Mouse (Mus musculus): ENCODE results near the gene Nudcd3.

Gene Nudcd3

GRCm38 (mm10) chr11:6123605-6124120, 76.6 kb downstream of the Nudcd3 start:
- DNase-seq (ENCODE audit: low read depth, low spot score), result peak; percentile 89

DNA sequence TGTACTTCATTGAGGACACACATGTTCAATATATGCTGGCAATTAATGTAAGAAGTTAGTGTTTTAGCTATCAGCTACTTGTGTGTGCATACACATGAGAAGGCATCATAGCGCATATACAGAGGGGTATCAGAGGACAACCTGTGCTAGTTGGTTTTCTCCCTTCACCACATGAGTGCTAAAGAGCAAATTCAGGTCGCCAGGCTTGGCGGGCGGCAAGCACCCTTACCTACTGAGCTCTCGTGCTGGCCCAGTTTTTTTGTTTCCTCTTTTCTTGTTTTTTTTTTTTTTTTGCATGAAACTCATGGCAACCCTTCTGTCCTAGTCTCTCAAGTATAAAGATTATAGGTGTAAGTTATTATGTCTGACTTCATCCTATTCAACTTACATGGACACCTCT, 77.6 kb downstream of the Nudcd3 start:
- no peak for DNase-seq (ENCODE audit: low read depth, low spot score)

GRCm38 (mm10) chr11:6120596-6120995, 79.6 kb downstream of the Nudcd3 start:
- DNase-seq (ENCODE audit: low read depth, low spot score), result no peak

DNA sequence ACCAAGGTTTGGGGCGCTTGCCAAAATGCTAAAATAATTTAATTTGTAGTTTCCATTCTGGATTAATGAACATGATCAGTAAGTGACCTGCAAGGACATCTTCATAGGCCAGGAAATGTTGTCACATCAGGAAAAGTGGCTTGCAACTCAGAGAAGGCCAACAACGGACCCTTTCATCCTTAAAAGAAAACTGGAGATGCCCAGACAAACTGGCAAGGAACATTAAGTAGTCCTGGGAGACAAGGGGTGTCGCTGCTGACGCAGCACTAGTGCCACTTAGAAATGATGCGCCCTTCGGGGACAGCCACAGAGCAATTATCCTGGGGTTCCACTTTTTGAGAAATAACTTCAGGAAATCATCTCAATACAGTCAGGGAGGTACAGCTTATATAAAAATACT, 80.2 kb downstream of the Nudcd3 start:
- DNase-seq (ENCODE audit: low read depth, low spot score), result no peak

GRCm38 (mm10) chr11:6119312-6119711, 80.9 kb downstream of the Nudcd3 start:
- DNase-seq (ENCODE audit: low read depth, low spot score), result no peak

DNA sequence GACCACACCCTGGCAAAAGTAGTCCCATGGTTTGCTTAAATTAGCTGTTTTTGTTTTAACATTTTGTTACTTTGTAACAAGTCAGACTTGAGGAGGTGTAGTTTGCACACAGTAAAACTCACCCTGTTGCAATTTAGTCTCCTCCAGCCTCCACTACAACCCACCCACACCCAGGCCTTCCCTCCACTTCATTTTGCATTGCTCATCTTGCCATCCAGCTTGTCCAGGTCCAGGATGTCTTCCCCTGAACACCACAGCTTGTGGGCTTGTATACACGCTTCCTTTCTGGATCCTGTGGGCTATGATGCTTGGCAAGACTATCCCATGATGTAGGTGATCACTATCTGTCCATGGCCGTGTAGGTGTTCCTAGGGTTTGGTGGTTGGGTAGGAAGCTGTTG, 82.3 kb downstream of the Nudcd3 start:
- no peak for DNase-seq (ENCODE audit: low read depth, low spot score)

DNA sequence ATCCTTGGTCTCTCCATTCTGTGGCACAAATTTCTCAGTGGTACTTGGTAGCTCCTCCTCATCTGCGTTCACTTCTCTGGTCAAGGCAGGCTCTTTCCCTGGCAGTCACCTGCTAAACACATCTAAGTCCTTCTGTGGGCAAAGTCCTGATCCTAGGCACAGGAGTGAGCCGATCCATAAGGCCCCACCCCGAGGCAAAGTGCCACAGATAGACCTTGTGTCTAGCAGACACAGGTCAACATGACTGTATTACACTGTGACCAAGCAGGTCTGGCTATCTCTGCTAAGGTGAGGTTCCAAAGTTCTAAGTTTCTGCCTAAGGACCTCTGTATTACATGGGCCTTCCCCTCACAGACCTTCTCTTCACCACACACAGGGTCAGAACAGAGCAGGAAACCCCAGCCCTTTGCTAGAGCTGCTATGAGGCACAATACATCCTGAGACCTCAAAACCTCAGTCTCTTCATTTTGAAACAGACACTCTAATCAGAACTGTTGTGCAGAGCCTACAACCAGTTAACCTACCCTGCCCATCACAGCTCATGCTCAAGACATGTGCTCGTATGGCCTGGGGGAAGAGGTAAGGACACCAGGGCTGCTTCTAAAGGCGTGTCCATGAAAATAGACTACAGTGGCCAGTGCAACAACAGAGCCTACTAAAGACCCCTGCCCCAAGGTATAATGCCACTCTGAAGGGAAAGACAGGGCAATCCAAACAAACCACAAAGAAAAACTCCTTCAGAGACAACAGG, 88.3 kb downstream of the Nudcd3 start:
- DNase-seq (ENCODE audit: low read depth, low spot score), result no peak

DNA sequence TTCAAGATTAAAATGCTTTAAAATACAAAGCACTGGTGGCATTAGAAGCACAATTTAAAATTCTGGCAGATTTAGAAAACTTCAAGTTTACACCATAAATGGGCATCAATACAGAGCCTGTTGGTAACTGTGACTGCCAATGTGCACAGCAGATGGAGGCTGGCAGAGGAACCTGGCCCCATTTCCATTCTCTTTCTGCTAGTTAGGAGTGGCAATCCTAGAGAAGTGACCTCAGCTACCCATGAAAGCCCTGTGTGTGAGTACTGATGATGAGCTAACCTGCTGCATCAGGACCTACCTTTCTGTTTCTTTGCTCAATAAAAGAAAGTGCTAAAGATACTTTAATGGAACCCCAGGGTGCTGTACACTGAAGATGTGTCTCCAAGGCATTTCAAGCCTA, 90.2 kb downstream of the Nudcd3 start:
- DNase-seq (ENCODE audit: low read depth, low spot score), result no peak

DNA sequence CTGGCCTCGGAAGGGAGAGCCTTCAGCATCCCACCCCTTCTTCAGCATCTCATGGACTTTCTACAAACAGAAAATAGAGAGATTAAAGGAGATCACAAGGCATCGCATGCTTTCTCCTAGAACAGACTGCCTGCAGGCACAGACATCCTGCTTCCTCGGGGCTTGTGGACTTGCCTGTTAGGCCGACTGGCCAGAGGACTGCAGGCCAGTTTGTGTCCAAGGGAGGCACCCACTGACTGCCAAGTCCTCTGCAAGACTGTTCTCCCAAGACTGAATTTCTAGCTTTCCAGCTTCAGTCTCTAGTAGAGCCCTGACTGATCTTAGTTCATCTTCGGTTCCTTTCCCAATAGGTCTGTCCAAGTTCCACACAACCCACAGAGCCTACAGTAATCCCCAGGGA, 91.9 kb downstream of the Nudcd3 start:
- DNase-seq (ENCODE audit: low read depth, low spot score), result no peak

- DNase-seq (ENCODE audit: low read depth, low spot score), result no peak
Measured at GRCm38 (mm10) chr11:6107722-6108121, 92.5 kb downstream of the Nudcd3 start.

- DNase-seq (ENCODE audit: low read depth, low spot score), result no peak
Measured at GRCm38 (mm10) chr11:6104734-6105133, 95.5 kb downstream of the Nudcd3 start.

DNA sequence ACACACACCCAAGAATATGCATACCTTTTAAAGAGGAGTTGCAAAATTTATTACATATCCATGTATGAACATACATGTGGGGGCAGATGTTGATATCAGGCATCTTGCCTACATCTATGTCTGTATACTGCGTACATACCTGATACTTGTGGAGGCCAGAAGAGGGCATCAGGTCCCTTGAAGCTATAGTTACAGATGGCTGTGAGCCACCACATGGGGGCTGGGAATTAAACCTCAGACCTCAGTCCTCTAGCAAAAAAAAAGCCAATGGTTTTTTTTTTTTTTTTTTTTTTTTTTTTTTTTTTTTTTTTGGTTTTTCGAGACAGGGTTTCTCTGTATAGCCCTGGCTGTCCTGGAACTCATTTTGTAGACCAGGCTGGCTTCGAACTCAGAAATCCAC, 103.6 kb downstream of the Nudcd3 start:
- peak; percentile 33 for DNase-seq (ENCODE audit: low read depth, low spot score)

DNA sequence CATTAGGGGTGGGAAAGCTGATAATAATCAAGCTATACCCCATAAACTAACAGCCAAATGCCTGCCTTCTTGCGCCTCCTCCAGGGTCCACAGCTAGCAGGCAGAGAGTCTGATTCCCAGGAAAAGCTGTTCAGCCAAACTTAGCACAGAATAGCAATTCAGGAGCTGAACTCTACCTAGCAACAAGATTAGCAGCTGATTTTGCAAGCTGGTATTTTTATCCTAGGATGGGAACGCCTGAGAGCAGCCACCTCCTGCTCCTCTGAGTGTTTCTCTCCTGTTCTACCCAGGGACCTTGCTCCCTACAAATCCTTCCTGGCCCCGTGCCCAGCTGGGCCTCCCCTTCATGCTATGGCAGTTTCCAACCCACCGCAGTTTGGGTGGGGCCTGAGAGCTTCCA, 113.2 kb downstream of the Nudcd3 start:
- DNase-seq (ENCODE audit: low read depth, low spot score), result no peak

DNA sequence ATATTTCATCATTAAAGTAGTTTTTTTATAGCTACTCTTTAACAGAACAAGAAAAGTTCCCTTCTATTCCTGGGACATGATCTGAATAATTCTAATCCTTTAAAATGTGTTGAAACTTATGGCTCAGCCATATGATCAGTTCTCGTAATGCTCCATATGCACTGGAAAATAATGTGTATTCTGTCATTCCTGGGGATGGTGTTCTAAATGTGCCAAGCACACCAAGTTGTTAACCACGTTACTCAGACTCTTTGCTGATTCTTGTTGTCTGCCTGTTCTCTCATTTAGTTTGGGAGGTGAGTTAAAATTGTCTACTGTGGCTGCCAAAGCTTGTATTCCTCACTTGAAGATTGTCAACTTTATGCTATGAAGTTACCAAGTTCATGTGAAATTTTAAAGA, 121.5 kb downstream of the Nudcd3 start:
- DNase-seq (ENCODE audit: low read depth, low spot score), result no peak

DNA sequence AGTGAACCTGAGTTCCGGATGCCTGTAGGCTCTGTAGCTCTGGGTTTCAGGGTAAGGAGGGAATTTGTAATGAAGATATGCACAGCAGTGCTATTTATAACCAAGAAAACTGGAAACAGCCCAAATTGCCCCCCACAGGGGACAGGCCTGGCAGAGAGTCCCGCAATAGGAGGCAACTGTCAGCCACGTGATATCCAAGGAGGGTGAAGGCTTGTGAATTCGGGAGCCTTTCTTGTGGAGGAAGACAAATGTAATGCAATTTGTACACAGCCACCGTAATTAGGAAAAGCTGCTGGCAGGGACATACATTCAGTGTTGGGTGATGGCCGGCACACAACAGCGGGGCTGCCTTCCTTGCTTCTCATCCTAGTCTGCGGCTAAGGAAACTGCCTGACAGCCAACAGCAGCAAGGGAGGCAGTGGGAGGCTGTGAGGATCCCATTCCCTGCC, 124.6 kb downstream of the Nudcd3 start:
- DNase-seq (ENCODE audit: low read depth, low spot score), result no peak

GRCm38 (mm10) chr11:6068181-6068957, 131.8 kb downstream of the Nudcd3 start:
- DNase-seq (ENCODE audit: low read depth, low spot score), result peak; percentile 62

DNA sequence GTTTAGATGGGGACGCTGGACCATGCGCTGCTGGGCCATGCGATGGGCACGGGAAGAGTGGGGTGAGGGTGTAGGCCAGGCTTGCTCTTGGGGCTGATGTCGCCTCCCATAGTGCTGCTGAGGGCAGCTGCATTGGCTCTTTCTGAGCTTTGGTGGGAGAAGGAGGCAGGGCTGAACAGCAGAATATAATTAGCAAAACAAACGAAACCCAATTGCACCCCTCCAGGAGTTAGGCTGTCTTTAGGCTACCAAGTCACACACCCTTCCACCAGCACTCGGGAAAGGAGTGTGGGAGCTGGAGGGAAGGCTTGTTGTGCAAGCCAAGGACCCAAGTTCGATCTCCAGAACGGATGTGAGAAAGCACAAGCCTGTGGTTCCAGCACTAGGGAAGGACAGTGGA, 133.1 kb downstream of the Nudcd3 start:
- DNase-seq (ENCODE audit: low read depth, low spot score), result peak; percentile 79

- peak; percentile 26 for DNase-seq (ENCODE audit: low read depth, low spot score)
Measured at GRCm38 (mm10) chr11:6066176-6066575, 134.0 kb downstream of the Nudcd3 start, which contains the start of gene Camk2b. Camk2b (minus strand) TSS chr11:6066362.

DNA sequence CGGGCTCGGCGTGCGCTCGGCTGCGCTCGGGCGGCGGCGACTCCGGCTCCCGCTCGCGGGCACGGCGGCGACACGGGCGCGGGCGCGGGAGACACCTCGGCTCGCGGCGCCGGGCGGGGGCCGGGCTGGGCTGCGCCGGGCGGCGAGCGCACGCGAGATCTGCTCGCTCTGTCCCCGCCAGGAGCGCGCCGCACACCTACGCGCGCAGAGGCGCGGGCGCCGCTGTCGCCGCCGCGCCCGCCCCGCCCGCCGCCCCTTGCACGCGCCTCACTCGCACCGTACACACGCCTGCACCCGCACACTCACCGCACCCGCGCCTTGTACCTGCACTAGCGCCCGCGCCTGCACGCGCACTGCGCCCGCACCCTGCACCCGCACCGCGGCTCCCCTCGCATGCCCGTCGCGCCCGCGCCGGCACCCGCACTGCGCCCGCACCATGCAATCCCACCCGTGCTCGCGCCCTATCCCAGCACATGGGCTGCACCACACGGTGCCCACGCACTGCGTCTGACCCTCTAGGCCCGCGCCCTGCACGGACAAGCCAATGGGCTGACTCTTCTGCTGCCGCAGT, 134.6 kb downstream of the Nudcd3 start:
- peak; percentile 62 for DNase-seq (ENCODE audit: low read depth, low spot score)

DNA sequence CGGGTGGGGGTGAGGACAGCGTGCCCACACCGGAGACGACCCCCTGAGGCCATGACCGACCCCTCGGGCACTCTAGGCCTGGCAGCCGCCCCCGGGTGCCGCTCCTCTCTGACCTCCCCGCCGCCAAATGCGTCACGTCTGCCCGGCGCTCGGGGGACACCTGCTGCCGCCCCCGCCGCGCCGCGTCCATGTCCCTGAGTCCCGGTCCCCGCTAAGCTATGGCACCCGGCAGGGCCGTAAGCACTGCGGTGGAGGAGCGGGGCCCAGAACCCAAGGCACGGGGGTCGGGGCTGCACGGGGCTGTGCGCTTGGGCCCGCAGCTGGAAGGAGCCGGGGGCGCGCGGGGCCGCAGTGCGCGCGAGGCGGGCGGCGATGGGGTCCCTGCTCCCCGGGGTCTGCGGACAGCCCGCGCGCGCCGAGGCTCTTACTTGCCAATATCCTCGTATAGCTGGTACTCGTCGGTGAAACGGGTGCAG, 135.1 kb downstream of the Nudcd3 start:
- peak; percentile 55 for DNase-seq (ENCODE audit: low read depth, low spot score)

GRCm38 (mm10) chr11:6064215-6065045, 135.8 kb downstream of the Nudcd3 start:
- DNase-seq (ENCODE audit: low read depth, low spot score), result no peak

Data from ZHBTc4 (cell line).